Mouse (Mus musculus) spleen, adult 2 months (tissue): ENCODE measurements around the gene Hoxa7.

Experiments used
- CTCF ChIP-seq: fragments of 200-500 bp; IDR thresholded peaks from 2 replicates; pipeline ENCODE4 v1.5.1; 2011; ENCODE audit warnings: mild to moderate bottlenecking, inconsistent platforms; ENCODE audit not compliant: insufficient read depth, insufficient read length, insufficient replicate concordance; ENCODE audit errors: extremely low read depth
- POLR2A ChIP-seq: fragments of 200-500 bp; IDR thresholded peaks from 2 replicates; pipeline ENCODE4 v1.6.1; 2011; ENCODE audit warnings: low read depth, low read length, inconsistent platforms

DNA sequence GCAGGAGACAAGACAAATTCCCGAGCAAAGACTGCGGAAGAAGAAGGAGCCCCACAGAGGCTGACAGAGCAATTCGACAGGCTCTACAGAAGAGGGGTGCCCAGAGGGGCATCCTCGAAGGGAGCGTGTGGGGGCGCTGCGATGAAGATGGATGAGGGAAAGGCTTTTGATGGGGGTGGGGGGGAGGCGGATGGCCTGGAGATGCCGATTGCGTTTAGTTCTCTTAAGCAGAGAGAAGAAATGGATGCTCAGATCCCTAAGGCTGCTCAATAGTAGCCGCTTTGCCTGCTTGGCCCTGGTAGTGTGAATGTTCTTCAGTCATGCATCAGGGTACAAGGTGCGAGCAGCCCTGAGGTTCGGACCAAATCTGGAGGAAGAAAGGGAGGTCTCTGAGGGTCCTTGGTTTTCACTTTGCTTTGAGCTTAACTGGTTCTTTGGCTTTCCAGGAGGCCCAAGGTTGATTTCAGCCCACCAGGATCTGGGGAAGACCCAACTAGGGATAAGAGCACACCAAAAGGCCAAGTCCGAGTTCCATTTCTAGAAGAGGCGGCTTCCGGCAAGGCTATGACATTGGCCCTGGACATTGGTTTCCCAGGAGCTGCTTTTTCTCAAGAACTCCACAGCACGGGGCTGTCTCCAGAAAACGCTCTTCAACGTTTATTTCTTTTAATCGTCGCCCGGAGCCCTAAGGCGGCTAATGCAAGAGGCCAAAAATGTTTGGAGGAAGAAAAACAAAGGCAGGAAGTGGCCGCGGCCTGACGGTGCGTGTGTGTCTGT, 27.2 kb upstream of the Hoxa7 start:
- TF ChIP-seq CTCF, result no peak
- no peak for TF ChIP-seq POLR2A
